Mouse (Mus musculus) cortical plate, adult 2 months (tissue): ENCODE data around the gene Cldn3.

Experiments used
- CTCF ChIP-seq: fragments of 200-500 bp; IDR thresholded peaks from 2 replicates; pipeline ENCODE4 v1.5.1; 2011; ENCODE audit warnings: mild to moderate bottlenecking, control low read depth, low read length; ENCODE audit not compliant: insufficient read depth; ENCODE audit errors: extremely low read depth
- POLR2A ChIP-seq: fragments of 200-500 bp; IDR thresholded peaks from 2 replicates; pipeline ENCODE4 v1.6.1; 2011; ENCODE audit warnings: mild to moderate bottlenecking, low read length, control low read depth; ENCODE audit not compliant: insufficient read depth; ENCODE audit errors: extremely low read depth

- TF ChIP-seq POLR2A, result no peak
- TF ChIP-seq CTCF, result no peak
These were observed 15.3 kb upstream of the Cldn3 start for GRCm38 (mm10) chr5:134970671-134971070.
